Mouse (Mus musculus) CH12.LX (cell line): ENCODE data around the gene Med26. TPM values are rescaled to one million over a fixed set of nuclear protein-coding genes. Genes with fewer than 3 reads are reported as not detected.

ENCODE experiments used
- DNase-seq: peaks from one replicate; pipeline ENCODE4 v3.0.0-alpha.2; 2013; ENCODE audit errors: extremely low read depth
- H3K27ac ChIP-seq: 2 replicates; pipeline ENCODE4 v1.5.1; 2012; ENCODE audit warnings: low read depth, mild to moderate bottlenecking, control low read depth, moderate library complexity; ENCODE audit not compliant: insufficient read depth
- H3K27me3 ChIP-seq: replicated peaks from 2 replicates; pipeline ENCODE3; 2012; ENCODE audit warnings: inconsistent platforms
- H3K36me3 ChIP-seq, 2 experiments: replicated peaks in 1 of 2; 2 replicates each; pipeline versions ENCODE3 to v1.6.1; 2012; ENCODE audit warnings: inconsistent platforms in 1 of 2, low read length in 1 of 2, mild to moderate bottlenecking in 1 of 2, mixed read lengths in 1 of 2, moderate library complexity in 1 of 2; ENCODE audit not compliant: control insufficient read depth in 1 of 2, insufficient read depth in 1 of 2
- H3K4me1 ChIP-seq, 2 experiments: 2 replicates each; pipeline ENCODE4 v1.6.1; 2012; ENCODE audit warnings: inconsistent platforms in 1 of 2, moderate library complexity in 1 of 2; ENCODE audit not compliant: insufficient read depth in 2 of 2, control insufficient read depth in 1 of 2
- H3K4me2 ChIP-seq: 2 replicates; pipeline ENCODE4 v1.6.1; 2012; ENCODE audit warnings: low read depth, mild to moderate bottlenecking, control low read depth; ENCODE audit not compliant: poor library complexity, insufficient read depth, severe bottlenecking
- H3K4me3 ChIP-seq, 3 experiments: fragments of 150-350 bp in 1 of 3; sonication (generic) in 1 of 3; replicated peaks in 1 of 3; 2 replicates each; pipeline versions ENCODE3 to v1.5.1; 2011 to 2012; ENCODE audit warnings: low read depth in 2 of 3, low read length in 2 of 3, mild to moderate bottlenecking in 2 of 3, moderate library complexity in 2 of 3, control low read depth in 1 of 3, improper control_type of control experiment in 1 of 3, inconsistent platforms in 1 of 3, mixed read lengths in 1 of 3; ENCODE audit not compliant: poor library complexity in 1 of 3
- H3K79me2 ChIP-seq: replicated peaks from 2 replicates; pipeline ENCODE4 v1.6.1; 2012; ENCODE audit warnings: mild to moderate bottlenecking, moderate library complexity; ENCODE audit not compliant: control insufficient read depth, poor library complexity, insufficient read depth, severe bottlenecking; ENCODE audit errors: extremely low read depth
- H3K9ac ChIP-seq: 2 replicates; pipeline ENCODE4 v1.6.1; 2012; ENCODE audit warnings: low read depth, mild to moderate bottlenecking, control low read depth, moderate library complexity; ENCODE audit not compliant: insufficient read depth
- H3K9me3 ChIP-seq: replicated peaks from 2 replicates; pipeline ENCODE3; 2012; ENCODE audit warnings: low read length, inconsistent platforms, mixed read lengths
- BHLHE40 ChIP-seq: IDR thresholded peaks from 2 replicates; pipeline ENCODE4 v1.6.1; 2011; ENCODE audit warnings: mild to moderate bottlenecking, low read depth, low read length, improper control_type of control experiment
- CHD1 ChIP-seq: IDR thresholded peaks from 2 replicates; pipeline ENCODE4 v1.6.1; 2012; ENCODE audit warnings: low read depth, low read length, improper control_type of control experiment, inconsistent platforms
- EP300 ChIP-seq: IDR thresholded peaks from 2 replicates; pipeline ENCODE4 v1.6.1; 2011; ENCODE audit warnings: low read length, improper control_type of control experiment
- ETS1 ChIP-seq: conservative IDR thresholded peaks from 2 replicates; pipeline ENCODE4 v1.6.1; 2012; ENCODE audit warnings: low read depth, mild to moderate bottlenecking, inconsistent platforms, low read length, improper control_type of control experiment, moderate library complexity
- GABPA ChIP-seq: IDR thresholded peaks from 2 replicates; pipeline ENCODE4 v1.6.1; 2012; ENCODE audit warnings: low read depth, low read length, improper control_type of control experiment, inconsistent platforms; ENCODE audit not compliant: insufficient replicate concordance
- HCFC1 ChIP-seq: IDR thresholded peaks from 2 replicates; pipeline ENCODE4 v1.6.1; 2012; ENCODE audit warnings: low read depth, mild to moderate bottlenecking, inconsistent platforms, low read length, improper control_type of control experiment
- JUN ChIP-seq: IDR thresholded peaks from 2 replicates; pipeline ENCODE4 v1.6.1; 2011; ENCODE audit warnings: low read depth, mild to moderate bottlenecking, low read length, improper control_type of control experiment, moderate library complexity; ENCODE audit not compliant: insufficient read depth
- MAX ChIP-seq: IDR thresholded peaks from 2 replicates; pipeline ENCODE4 v1.6.1; 2011; ENCODE audit warnings: low read length, improper control_type of control experiment
- MXI1 ChIP-seq: IDR thresholded peaks from 2 replicates; pipeline ENCODE4 v1.6.1; 2011; ENCODE audit warnings: mild to moderate bottlenecking, low read depth, low read length, improper control_type of control experiment
- POLR2AphosphoS2 ChIP-seq: IDR thresholded peaks from 2 replicates; pipeline ENCODE4 v1.6.1; 2011; ENCODE audit warnings: low read depth, low read length, improper control_type of control experiment
- RAD21 ChIP-seq: IDR thresholded peaks from 2 replicates; pipeline ENCODE4 v1.6.1; 2011; ENCODE audit warnings: low read depth, mild to moderate bottlenecking, low read length, improper control_type of control experiment, moderate library complexity
- TCF12 ChIP-seq: IDR thresholded peaks from 2 replicates; pipeline ENCODE4 v1.6.1; 2014; ENCODE audit warnings: low read depth, mild to moderate bottlenecking, inconsistent platforms, low read length, improper control_type of control experiment
- USF1 ChIP-seq: IDR thresholded peaks from 2 replicates; pipeline ENCODE4 v1.6.1; 2014; ENCODE audit warnings: low read depth, mild to moderate bottlenecking, inconsistent platforms, low read length, improper control_type of control experiment
- ZMIZ1 ChIP-seq: IDR thresholded peaks from 2 replicates; pipeline ENCODE4 v1.6.1; 2012; ENCODE audit warnings: low read depth, mild to moderate bottlenecking, inconsistent platforms, low read length, improper control_type of control experiment
- dilution Hi-C: fragments of 300-500 bp; cut with MboI; formaldehyde crosslinking; loops from 2 replicates; pipeline ENCODE4 v1.14.3; 2020; ENCODE audit warnings: low sequenced_read_pairs; ENCODE audit not compliant: extremely low pct_unique_long_range_greater_than_20kb, extremely low pct_ligation_motif_present
- in situ Hi-C: fragments of 300-500 bp; cut with MboI; formaldehyde crosslinking; loops from 3 replicates; pipeline ENCODE4 v1.14.3; 2019; ENCODE audit warnings: low sequenced_read_pairs, low pct_ligation_motif_present, low pct_unique_long_range_greater_than_20kb, mixed read lengths
- polyA plus RNA-seq: library from polyadenylated mRNA; unstranded; fragments of >175 nt; gene quantifications from 2 replicates; pipeline ENCODE4 v1.2.1, GENCODE M21; 2012; ENCODE audit warnings: low read depth; ENCODE audit not compliant: insufficient read length
- total RNA-seq, 2 experiments: library from RNA; depleted of rRNA; stranded (reverse); fragments of 300-350 nt in 1 of 2; fragments of >200 nt in 1 of 2; gene quantifications; 2 replicates each; pipeline ENCODE4 v1.2.3; 2012 to 2014

Gene Med26
- total and polyA plus RNA-seq, 3 experiments, result 8.7 to 12.9 (median 9.7) TPM

DNA sequence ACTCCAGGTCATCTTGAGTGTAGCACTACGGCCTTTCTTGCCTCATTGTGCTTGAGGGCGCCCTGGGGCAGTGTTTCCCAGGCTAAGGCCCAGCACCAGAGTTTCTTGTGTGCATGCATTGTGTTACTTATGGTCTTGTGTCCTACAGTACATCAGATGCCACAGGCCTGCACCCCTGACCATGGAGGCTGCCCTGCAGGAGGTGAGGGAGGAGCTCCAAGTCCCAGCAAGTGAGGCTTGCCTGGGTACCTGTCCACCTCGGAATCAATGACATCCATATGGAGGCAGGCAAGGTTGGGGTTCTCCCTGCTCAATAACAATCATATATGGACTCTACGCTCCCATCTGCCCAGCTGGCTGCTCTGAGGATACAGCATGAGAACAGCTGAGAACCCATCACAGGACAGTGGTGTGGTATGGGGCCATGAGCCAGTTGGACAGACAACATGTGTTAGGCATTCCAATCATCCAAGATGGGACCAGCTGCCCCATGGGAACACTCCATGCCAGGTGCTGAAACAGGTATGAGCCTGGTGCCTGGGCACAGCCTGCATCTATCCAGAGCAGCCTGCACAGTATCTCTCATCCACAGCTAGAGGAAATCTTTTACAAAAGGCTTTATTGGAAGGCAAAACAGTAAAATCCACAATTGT, 88.1 kb downstream of the Med26 start:
- H3K9ac ChIP-seq, result no peak overlapping the region
- H3K79me2 ChIP-seq, result no peaks in the 10 kb centered on the region
- H3K4me3 ChIP-seq, result no peak overlapping the region
- no peaks in the 10 kb centered on the region for H3K27me3 ChIP-seq
- no peaks in the 10 kb centered on the region; a peak in 1 of 4 replicates for H3K4me1 ChIP-seq
- DNase-seq, result no peak
- peaks cover 72 to 92% of the 10 kb centered on the region in 2 experiments for H3K36me3 ChIP-seq
- no peak overlapping the region for H3K27ac ChIP-seq
- H3K9me3 ChIP-seq, result no peaks in the 10 kb centered on the region
- TF ChIP-seq MXI1, result no peak
- no peak for TF ChIP-seq RAD21
- TF ChIP-seq POLR2AphosphoS2, result no peak
- no peak overlapping the region for H3K4me2 ChIP-seq
- dilution Hi-C loops (no loop called here), in situ Hi-C loops (no loop called here)

DNA sequence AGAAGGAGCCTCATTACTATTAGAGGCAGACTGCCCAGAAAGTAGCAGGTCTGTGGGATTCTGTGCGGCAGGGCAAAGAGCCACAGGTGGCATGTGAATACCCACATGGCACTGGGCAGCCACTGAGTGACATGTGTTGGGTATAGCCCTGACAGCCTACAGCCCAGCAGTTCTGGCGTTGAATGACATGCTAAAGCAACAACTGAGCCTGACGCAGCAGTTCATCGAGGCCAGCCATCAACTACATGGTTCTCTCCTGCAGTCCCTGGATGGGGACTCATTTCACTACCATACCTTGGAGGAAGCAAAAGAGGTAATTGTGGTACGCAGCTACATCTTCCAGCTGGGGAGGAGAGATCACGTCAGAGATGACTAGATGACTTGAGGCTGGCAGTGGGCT, 89.6 kb downstream of the Med26 start:
- H3K36me3 ChIP-seq, result peaks cover 67 to 92% of the 10 kb centered on the region in 2 experiments
- in situ Hi-C loops, result no loop called here

DNA sequence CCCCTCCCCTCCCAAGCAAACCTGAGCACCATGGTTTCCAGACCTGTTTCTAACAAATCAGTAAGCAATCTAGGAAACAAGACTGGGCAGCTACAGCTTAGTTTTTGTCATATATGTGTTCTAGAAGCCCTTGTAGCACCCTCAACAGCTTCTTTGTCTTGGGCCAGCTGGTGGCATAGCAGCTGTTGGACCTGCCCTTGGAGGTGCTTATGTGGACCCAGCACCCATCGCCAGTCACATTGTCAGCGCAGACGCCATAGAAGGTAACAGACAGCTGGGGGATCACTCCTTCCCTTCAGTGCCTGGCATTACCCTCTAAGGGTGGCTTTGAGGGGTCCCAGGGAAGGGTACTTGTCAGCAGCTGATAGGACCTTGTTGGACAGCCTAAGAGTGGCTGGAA, 90.3 kb downstream of the Med26 start:
- H3K79me2 ChIP-seq, result no peaks in the 10 kb centered on the region
- no peak overlapping the region for H3K4me3 ChIP-seq
- H3K4me2 ChIP-seq, result no peak overlapping the region
- peaks cover 67 to 92% of the 10 kb centered on the region in 2 experiments for H3K36me3 ChIP-seq
- DNase-seq, result no peak
- TF ChIP-seq ZMIZ1 (no peak), EP300 (no peak), GABPA (no peak), TCF12 (no peak), JUN (no peak), HCFC1 (no peak), RAD21 (no peak)
- H3K9me3 ChIP-seq, result peaks cover 10% of the 10 kb centered on the region
- H3K4me1 ChIP-seq, result no peaks in the 10 kb centered on the region; a peak in 1 of 4 replicates
- H3K27ac ChIP-seq, result no peak overlapping the region
- no peak overlapping the region for H3K9ac ChIP-seq
- H3K27me3 ChIP-seq, result no peaks in the 10 kb centered on the region
- dilution Hi-C loops (no loop called here), in situ Hi-C loops (no loop called here)

More for the DNA sequence above, 89.6 kb downstream of the Med26 start:
- Histone ChIP-seq H3K27me3 (no peaks in the 10 kb centered on the region), H3K9ac (no peak overlapping the region), H3K4me2 (no peak overlapping the region), H3K79me2 (no peaks in the 10 kb centered on the region), H3K9me3 (peaks cover 6% of the 10 kb centered on the region), H3K4me3 (no peak overlapping the region), H3K27ac (no peak overlapping the region), H3K4me1 (no peaks in the 10 kb centered on the region; a peak in 1 of 4 replicates)
- no peak for DNase-seq
- TF ChIP-seq USF1, result no peak
- TF ChIP-seq CHD1, result no peak
- no peak for TF ChIP-seq BHLHE40
- TF ChIP-seq RAD21, result no peak
- no peak for TF ChIP-seq ETS1
- no peak for TF ChIP-seq MAX
- dilution Hi-C loops, result no loop called here
